Mouse (Mus musculus) spleen, adult 2 months (tissue): Measurements from ENCODE around the gene Rbm47.

Experiments used
- CTCF ChIP-seq: fragments of 200-500 bp; IDR thresholded peaks from 2 replicates; pipeline ENCODE4 v1.5.1; 2011; ENCODE audit warnings: mild to moderate bottlenecking, inconsistent platforms; ENCODE audit not compliant: insufficient read depth, insufficient read length, insufficient replicate concordance; ENCODE audit errors: extremely low read depth
- POLR2A ChIP-seq: fragments of 200-500 bp; IDR thresholded peaks from 2 replicates; pipeline ENCODE4 v1.6.1; 2011; ENCODE audit warnings: low read depth, low read length, inconsistent platforms

- TF ChIP-seq CTCF (no peak), POLR2A (no peak)
Measured at GRCm38 (mm10) chr5:66077416-66077815, 95.5 kb downstream of the Rbm47 start.
